Mouse (Mus musculus) bone marrow macrophage, adult 2 months (primary cell): ENCODE results near the gene Rhbdd3.

Experiments
- CTCF ChIP-seq: IDR thresholded peaks from 2 replicates; pipeline ENCODE4 v1.5.1; 2012; ENCODE audit warnings: low read depth, mild to moderate bottlenecking, low read length, moderate library complexity
- POLR2A ChIP-seq: IDR thresholded peaks from 2 replicates; pipeline ENCODE4 v1.6.1; 2012; ENCODE audit warnings: mild to moderate bottlenecking, low read depth, low read length, borderline replicate concordance

GRCm38 (mm10) chr11:5051629-5052028 lies 47.1 kb upstream of the Rhbdd3 start:
- TF ChIP-seq CTCF: no peak
- no peak for TF ChIP-seq POLR2A
